Mouse (Mus musculus) limb, embryonic 13.5 days (tissue): ENCODE data around the gene Tmem104. TPM values are rescaled to one million over a fixed set of nuclear protein-coding genes. Genes with fewer than 3 reads are reported as not detected.

Experiments
- ATAC-seq: fragments of 200-750 bp; cut with Nextera tagmentation; 2 replicates; pipeline ENCODE4 v1.8.0; 2017; ENCODE audit warnings: low read depth, moderate number of reproducible peaks, moderate TSS enrichment; ENCODE audit not compliant: low FRiP score
- H3K27ac ChIP-seq: fragments of 300-500 bp; sonication (generic); 2 replicates; pipeline ENCODE4 v1.5.1; 2015; ENCODE audit warnings: inconsistent platforms, mild to moderate bottlenecking, moderate library complexity
- H3K27me3 ChIP-seq: fragments of 300-500 bp; sonication (generic); 2 replicates; pipeline ENCODE4 v1.6.1; 2015; ENCODE audit warnings: mild to moderate bottlenecking, inconsistent platforms
- H3K36me3 ChIP-seq: fragments of 300-500 bp; sonication (generic); 2 replicates; pipeline ENCODE4 v1.6.1; 2015; ENCODE audit warnings: inconsistent platforms, mild to moderate bottlenecking, moderate library complexity
- H3K4me1 ChIP-seq: fragments of 300-500 bp; sonication (generic); 2 replicates; pipeline ENCODE4 v1.6.1; 2015; ENCODE audit warnings: inconsistent platforms
- H3K4me2 ChIP-seq: fragments of 300-500 bp; sonication (generic); replicated peaks from 2 replicates; pipeline ENCODE4 v1.6.1; 2015; ENCODE audit warnings: inconsistent platforms, mild to moderate bottlenecking, moderate library complexity
- H3K4me3 ChIP-seq: fragments of 300-500 bp; sonication (generic); 2 replicates; pipeline ENCODE4 v1.5.1; 2015; ENCODE audit warnings: moderate library complexity, mild to moderate bottlenecking, inconsistent platforms
- H3K9ac ChIP-seq: fragments of 300-500 bp; sonication (generic); 2 replicates; pipeline ENCODE4 v1.6.1; 2015; ENCODE audit warnings: mild to moderate bottlenecking, inconsistent platforms
- H3K9me3 ChIP-seq: fragments of 300-500 bp; sonication (generic); 2 replicates; pipeline ENCODE4 v1.6.1; 2016; ENCODE audit warnings: inconsistent platforms
- WGBS: fragments of 180-500 bp; shearing (Covaris S2); methylation state at CpG from one replicate; pipeline ENCODE4 v1.1.7; 2015; 5-methylcytosine and 5-hydroxymethylcytosine counted together
- polyA plus RNA-seq: library from polyadenylated mRNA; unstranded; fragments of >200 nt; fragmentation: Nextera tagmentation; extraction: Ambion mirVana; gene quantifications from 2 replicates; pipeline ENCODE4 v1.2.1, GENCODE M21; 2015

Tmem104 gene
- polyA plus RNA-seq, 1 experiment from 2014 or later, result 10.9 TPM

GRCm38 (mm10) chr11:115282723-115283485 lies 95.6 kb downstream of the Tmem104 start:
- Histone ChIP-seq H3K4me1 (peaks cover 3% of the 10 kb centered on the region; the same call in 1 of the 2 replicates), H3K9ac (no peak overlapping the region), H3K9me3 (no peaks in the 10 kb centered on the region), H3K36me3 (no peaks in the 10 kb centered on the region), H3K4me3 (no peak overlapping the region), H3K4me2 (no peak overlapping the region), H3K27me3 (no peaks in the 10 kb centered on the region; the same call in 1 of the 2 replicates), H3K27ac (no peak overlapping the region)
- ATAC-seq, result no peak
- 83% methylated on average over 8 of the region's 8 CpGs for WGBS

- ATAC-seq, result no peak
Measured at GRCm38 (mm10) chr11:115283486-115283765, 96.1 kb downstream of the Tmem104 start.

GRCm38 (mm10) chr11:115283891-115284620 lies 96.8 kb downstream of the Tmem104 start:
- no peak for ATAC-seq
- no peaks in the 10 kb centered on the region for H3K36me3 ChIP-seq
- no peak overlapping the region for H3K4me3 ChIP-seq
- H3K9me3 ChIP-seq, result no peaks in the 10 kb centered on the region
- no peak overlapping the region for H3K4me2 ChIP-seq
- WGBS, result 80% methylated on average over 12 of the region's 12 CpGs
- no peak overlapping the region for H3K27ac ChIP-seq
- H3K4me1 ChIP-seq, result no peaks in the 10 kb centered on the region
- H3K9ac ChIP-seq, result no peak overlapping the region
- no peaks in the 10 kb centered on the region; the same call in 1 of the 2 replicates for H3K27me3 ChIP-seq

More at GRCm38 (mm10) chr11:115283486-115283765, 96.1 kb downstream of the Tmem104 start:
- Histone ChIP-seq H3K4me1 (no peaks in the 10 kb centered on the region), H3K4me3 (no peak overlapping the region), H3K4me2 (no peak overlapping the region), H3K9me3 (no peaks in the 10 kb centered on the region), H3K36me3 (no peaks in the 10 kb centered on the region), H3K27me3 (no peaks in the 10 kb centered on the region; the same call in 1 of the 2 replicates), H3K27ac (no peak overlapping the region), H3K9ac (no peak overlapping the region)
- WGBS, result 74% methylated on average over 9 of the region's 9 CpGs

- no peaks in the 10 kb centered on the region for H3K36me3 ChIP-seq
- ATAC-seq, result no peak
- no peaks in the 10 kb centered on the region for H3K9me3 ChIP-seq
- no peak overlapping the region for H3K4me3 ChIP-seq
- no peak overlapping the region for H3K27ac ChIP-seq
- no peak overlapping the region for H3K9ac ChIP-seq
- H3K4me1 ChIP-seq, result no peaks in the 10 kb centered on the region
- no peaks in the 10 kb centered on the region; the same call in 1 of the 2 replicates for H3K27me3 ChIP-seq
- WGBS, result 60% methylated on average over 4 of the region's 4 CpGs
- no peak overlapping the region for H3K4me2 ChIP-seq
Measured at GRCm38 (mm10) chr11:115285282-115285681, 98.0 kb downstream of the Tmem104 start.

DNA sequence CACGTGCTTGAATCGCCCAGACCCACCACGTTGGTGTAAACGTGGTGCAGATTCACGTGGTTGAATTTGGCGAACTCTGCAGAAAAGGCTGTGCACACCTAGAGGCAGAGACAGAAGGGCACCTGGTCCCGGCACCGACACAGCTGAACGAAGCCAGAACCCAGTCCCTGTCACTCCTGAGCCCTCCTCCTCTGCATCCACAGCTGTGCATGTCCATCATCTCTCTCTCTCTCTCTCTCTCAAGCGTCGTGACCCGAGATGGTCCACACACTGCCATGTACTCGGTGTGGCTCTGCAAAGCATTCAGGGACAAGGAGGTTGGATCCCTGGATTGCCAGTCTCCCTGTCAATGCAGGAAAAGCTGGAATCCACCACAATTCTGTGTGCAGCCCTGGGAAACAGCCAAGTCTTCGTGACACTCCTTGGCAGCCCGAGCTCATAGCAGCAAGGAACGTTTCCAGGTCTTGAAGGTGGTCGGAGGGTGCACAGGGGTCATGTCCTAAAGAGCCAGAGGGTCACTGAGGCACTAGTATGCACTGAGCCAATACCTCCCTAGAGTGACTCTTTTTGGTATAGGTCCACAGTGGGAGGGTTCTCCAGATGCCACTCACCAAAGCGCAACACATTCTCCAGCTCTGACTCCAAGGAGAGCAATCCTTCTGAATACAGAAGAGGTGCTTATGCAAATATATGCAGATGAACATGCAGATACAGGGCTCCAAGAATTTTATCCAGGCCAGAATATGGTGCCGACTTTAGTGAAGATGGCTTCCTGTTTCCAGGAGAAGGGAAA lies 99.1 kb downstream of the Tmem104 start:
- no peak for ATAC-seq

GRCm38 (mm10) chr11:115287386-115287785 lies 100.1 kb downstream of the Tmem104 start:
- Histone ChIP-seq H3K9me3 (no peaks in the 10 kb centered on the region), H3K9ac (no peak overlapping the region), H3K4me3 (no peak overlapping the region), H3K27ac (no peak overlapping the region), H3K36me3 (no peaks in the 10 kb centered on the region), H3K27me3 (no peaks in the 10 kb centered on the region; the same call in 1 of the 2 replicates), H3K4me1 (no peaks in the 10 kb centered on the region), H3K4me2 (no peak overlapping the region)
- ATAC-seq, result no peak
- WGBS, result 81% methylated on average over 5 of the region's 5 CpGs

More for the DNA sequence above, 99.1 kb downstream of the Tmem104 start:
- Histone ChIP-seq H3K9ac (no peak overlapping the region), H3K36me3 (no peaks in the 10 kb centered on the region), H3K4me3 (no peak overlapping the region), H3K4me1 (no peaks in the 10 kb centered on the region), H3K27ac (no peak overlapping the region), H3K27me3 (no peaks in the 10 kb centered on the region; the same call in 1 of the 2 replicates), H3K9me3 (no peaks in the 10 kb centered on the region), H3K4me2 (no peak overlapping the region)
- WGBS, result 73% methylated on average over 19 of the region's 19 CpGs

GRCm38 (mm10) chr11:115288305-115288704 lies 101.0 kb downstream of the Tmem104 start:
- Histone ChIP-seq H3K9me3 (no peaks in the 10 kb centered on the region), H3K4me1 (no peaks in the 10 kb centered on the region), H3K27me3 (no peaks in the 10 kb centered on the region; the same call in 1 of the 2 replicates), H3K9ac (no peak overlapping the region), H3K27ac (no peak overlapping the region), H3K4me3 (no peak overlapping the region), H3K4me2 (no peak overlapping the region), H3K36me3 (no peaks in the 10 kb centered on the region)
- ATAC-seq, result no peak
- 82% methylated on average over 2 of the region's 2 CpGs for WGBS

DNA sequence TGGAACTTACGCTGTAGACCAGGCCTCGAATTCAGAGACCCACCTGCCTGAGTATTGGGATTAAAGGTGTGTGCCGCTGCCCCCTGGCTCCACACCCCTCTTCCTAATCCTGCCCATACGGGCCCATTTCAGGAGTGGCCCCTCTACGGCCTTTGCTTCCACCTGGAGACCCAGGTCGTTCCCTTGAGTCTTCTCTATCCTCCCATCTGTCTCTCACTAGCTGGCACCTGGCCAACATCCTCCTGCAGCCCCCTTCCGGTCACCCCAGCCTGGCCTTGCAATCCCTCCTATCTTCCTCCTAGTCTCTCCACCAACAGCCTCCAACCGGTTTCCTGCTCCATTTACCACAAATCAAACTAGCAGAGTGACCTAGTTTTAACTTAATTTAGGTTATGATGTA lies 102.6 kb downstream of the Tmem104 start:
- no peak for ATAC-seq
- Histone ChIP-seq H3K27me3 (peaks cover 6% of the 10 kb centered on the region; the same call in 1 of the 2 replicates), H3K4me3 (no peak overlapping the region), H3K9ac (no peak overlapping the region), H3K36me3 (no peaks in the 10 kb centered on the region), H3K4me2 (no peak overlapping the region), H3K4me1 (no peaks in the 10 kb centered on the region), H3K9me3 (no peaks in the 10 kb centered on the region), H3K27ac (no peak overlapping the region)
- WGBS, result 77% methylated on average over 8 of the region's 8 CpGs

GRCm38 (mm10) chr11:115290314-115290713 lies 103.0 kb downstream of the Tmem104 start:
- Histone ChIP-seq H3K4me3 (no peak overlapping the region), H3K27ac (no peak overlapping the region), H3K36me3 (no peaks in the 10 kb centered on the region), H3K9ac (no peak overlapping the region), H3K27me3 (peaks cover 9% of the 10 kb centered on the region), H3K4me1 (no peaks in the 10 kb centered on the region), H3K4me2 (no peak overlapping the region), H3K9me3 (no peaks in the 10 kb centered on the region)
- WGBS, result 78% methylated on average over 1 of the region's 1 CpGs
- no peak for ATAC-seq

GRCm38 (mm10) chr11:115290919-115291318 lies 103.6 kb downstream of the Tmem104 start:
- 86% methylated on average over 6 of the region's 6 CpGs for whole genome bisulfite sequencing
- Histone ChIP-seq H3K27me3 (peaks cover 15% of the 10 kb centered on the region), H3K36me3 (no peaks in the 10 kb centered on the region), H3K4me2 (no peak overlapping the region), H3K9ac (no peak overlapping the region), H3K4me1 (no peaks in the 10 kb centered on the region), H3K27ac (no peak overlapping the region), H3K4me3 (no peak overlapping the region), H3K9me3 (no peaks in the 10 kb centered on the region)
- no peak for ATAC-seq

DNA sequence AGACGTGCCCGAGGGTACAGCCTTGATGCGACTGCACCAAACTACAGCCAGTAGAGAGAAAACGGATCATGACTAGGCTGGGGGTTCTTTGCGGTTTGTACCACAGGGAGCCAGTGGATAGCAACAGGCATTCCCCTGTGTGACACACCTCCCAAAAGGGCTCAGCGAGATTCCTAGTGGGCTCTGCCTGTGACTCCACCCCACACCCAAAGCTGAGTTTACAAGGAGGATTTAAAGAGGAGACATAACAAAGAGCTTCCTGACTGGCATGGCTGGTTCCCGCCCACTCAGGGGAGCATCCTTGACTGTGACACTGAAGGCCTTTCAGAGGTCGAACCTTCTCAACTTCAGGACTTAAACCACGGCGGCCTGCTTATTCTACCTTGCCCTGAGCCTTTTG lies 104.2 kb downstream of the Tmem104 start:
- Histone ChIP-seq H3K27ac (no peak overlapping the region), H3K27me3 (peaks cover 21% of the 10 kb centered on the region), H3K4me3 (no peak overlapping the region), H3K4me2 (no peak overlapping the region), H3K9ac (no peak overlapping the region), H3K36me3 (no peaks in the 10 kb centered on the region), H3K4me1 (no peaks in the 10 kb centered on the region), H3K9me3 (no peaks in the 10 kb centered on the region)
- no peak for ATAC-seq
- WGBS, result 77% methylated on average over 10 of the region's 10 CpGs
